Mouse (Mus musculus): ENCODE measurements at regions not wholly inside any gene's neighbourhood (a gene's known extent, or its start where the extent isn't known, plus 50 kb on each side); places are given as distances from the start of the nearest gene placed in this dataset.

DNA sequence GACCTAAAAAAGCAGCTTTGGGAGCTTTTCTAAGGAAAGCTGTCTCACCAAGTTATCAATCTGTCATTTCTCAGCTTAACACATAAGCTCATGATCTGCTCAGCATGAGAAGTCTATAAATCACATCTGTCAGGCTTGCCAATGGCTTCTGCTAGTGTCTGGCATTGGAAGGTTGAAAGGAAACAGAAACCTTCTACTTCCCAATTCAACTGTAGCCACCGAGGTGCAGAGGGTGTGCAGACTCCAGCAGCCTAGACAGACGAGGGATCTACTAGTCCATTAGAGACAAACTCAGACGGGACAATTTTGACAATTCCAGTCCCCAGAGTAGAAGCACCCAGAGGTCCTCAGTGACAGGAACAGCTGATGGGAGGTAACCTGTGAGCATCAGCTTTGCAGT is 103.0 kb downstream of the Nab1 start:
- H3K36me3 ChIP-seq (ENCODE audit: control insufficient read depth, insufficient read depth, low read length), result no peaks in the 10 kb centered on the region
- no peak for ATAC-seq (ENCODE audit: insufficient number of reproducible peaks, low FRiP score, low TSS enrichment, low read depth)
- H3K4me2 ChIP-seq (ENCODE audit: low read depth, severe bottlenecking), result no peak overlapping the region
- no peaks in the 10 kb centered on the region for H3K27me3 ChIP-seq (ENCODE audit: control insufficient read depth, insufficient read depth, low read length)
- 34% methylated on average over 3 of the region's 3 CpGs for WGBS
- no peak overlapping the region for H3K27ac ChIP-seq (replicated peaks; ENCODE audit: low read depth, low read length)
- no peaks in the 10 kb centered on the region for H3K4me1 ChIP-seq (ENCODE audit: control insufficient read depth, insufficient read depth, low read length)
- no peaks in the 10 kb centered on the region for H3K9me3 ChIP-seq (ENCODE audit: control insufficient read depth, low read length)
- DNase-seq (ENCODE audit: low spot score), result no peak
- no peak overlapping the region for H3K4me3 ChIP-seq (ENCODE audit: low read depth, low read length)
- H3K9ac ChIP-seq (ENCODE audit: low read length), result no peak overlapping the region

DNA sequence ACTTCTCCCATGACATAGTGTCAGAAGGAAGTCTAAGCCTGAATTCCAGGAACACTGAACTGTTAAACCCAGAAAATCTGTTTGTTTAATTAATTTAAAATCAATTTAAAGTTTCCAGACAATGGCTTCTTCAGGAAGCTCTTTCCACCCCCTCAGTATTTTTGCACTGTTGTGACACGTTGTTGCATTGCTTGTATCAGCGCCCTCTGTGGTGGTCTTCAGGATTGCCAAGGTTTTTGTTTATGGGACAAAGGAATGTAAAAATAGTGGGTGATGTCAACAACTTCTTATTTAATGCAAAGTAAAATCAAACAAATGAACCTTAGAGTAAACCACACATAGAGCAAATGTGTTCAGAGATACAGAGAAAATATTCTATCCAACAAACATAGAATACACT is 107.5 kb downstream of the Nab1 start:
- DNase-seq (ENCODE audit: low spot score) (no peak), ATAC-seq (ENCODE audit: insufficient number of reproducible peaks, low FRiP score, low TSS enrichment, low read depth) (no peak)
- Histone ChIP-seq H3K27me3 (ENCODE audit: control insufficient read depth, insufficient read depth, low read length) (no peaks in the 10 kb centered on the region), H3K4me2 (ENCODE audit: low read depth, severe bottlenecking) (no peak overlapping the region), H3K36me3 (ENCODE audit: control insufficient read depth, insufficient read depth, low read length) (no peaks in the 10 kb centered on the region), H3K4me1 (ENCODE audit: control insufficient read depth, insufficient read depth, low read length) (no peaks in the 10 kb centered on the region), H3K27ac (replicated peaks; ENCODE audit: low read depth, low read length) (no peak overlapping the region), H3K4me3 (ENCODE audit: low read depth, low read length) (no peak overlapping the region), H3K9ac (ENCODE audit: low read length) (no peak overlapping the region), H3K9me3 (ENCODE audit: control insufficient read depth, low read length) (no peaks in the 10 kb centered on the region)
- 45% methylated on average over 2 of the region's 2 CpGs for WGBS

DNA sequence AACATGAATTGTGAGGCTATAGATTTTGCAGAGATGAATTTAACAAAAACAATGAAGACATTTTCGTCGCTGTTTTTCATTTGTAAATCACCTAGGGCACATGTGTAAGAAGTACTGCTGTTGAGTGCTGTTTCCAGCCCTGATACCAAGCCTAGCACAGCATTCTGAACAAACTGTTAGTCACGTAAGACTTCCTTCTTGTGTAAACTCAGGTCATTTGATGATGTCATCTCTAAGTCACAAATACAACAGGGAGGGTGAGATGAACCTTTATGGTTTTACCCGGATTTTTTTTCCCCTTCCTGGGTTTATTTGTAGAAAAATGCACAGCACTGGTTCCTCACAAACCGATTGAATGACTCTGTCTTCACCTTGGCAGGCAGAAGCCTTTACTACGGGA is 111.6 kb downstream of the Nab1 start:
- ATAC-seq (ENCODE audit: insufficient number of reproducible peaks, low FRiP score, low TSS enrichment, low read depth) (no peak), DNase-seq (ENCODE audit: low spot score) (no peak)
- WGBS, result 77% methylated on average over 6 of the region's 6 CpGs

DNA sequence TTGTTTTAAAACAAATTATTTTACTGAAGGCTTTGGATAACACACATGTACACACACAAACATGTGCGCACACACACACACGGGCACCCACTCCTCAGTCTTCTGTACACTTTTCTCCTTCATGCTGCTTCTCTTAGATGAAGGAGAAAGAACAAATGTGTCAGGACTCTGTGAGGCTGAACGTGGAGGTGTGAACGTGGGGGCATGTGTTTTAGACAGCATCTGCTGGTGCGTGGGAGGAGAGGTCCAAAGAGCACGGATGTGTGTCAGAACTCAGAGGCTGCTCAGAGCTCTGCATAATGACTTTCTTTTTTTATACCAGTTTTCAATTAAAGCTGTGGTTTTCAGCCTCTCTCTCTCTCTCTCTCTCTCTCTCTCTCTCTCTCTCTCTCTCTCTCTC is 112.4 kb downstream of the Nab1 start:
- no peak overlapping the region for H3K4me3 ChIP-seq (ENCODE audit: low read depth, low read length)
- no peak overlapping the region for H3K27ac ChIP-seq (replicated peaks; ENCODE audit: low read depth, low read length)
- no peaks in the 10 kb centered on the region for H3K4me1 ChIP-seq (ENCODE audit: control insufficient read depth, insufficient read depth, low read length)
- H3K36me3 ChIP-seq (ENCODE audit: control insufficient read depth, insufficient read depth, low read length), result no peaks in the 10 kb centered on the region
- no peak overlapping the region for H3K4me2 ChIP-seq (ENCODE audit: low read depth, severe bottlenecking)
- no peak overlapping the region for H3K9ac ChIP-seq (ENCODE audit: low read length)
- DNase-seq (ENCODE audit: low spot score) (no peak), ATAC-seq (ENCODE audit: insufficient number of reproducible peaks, low FRiP score, low TSS enrichment, low read depth) (no peak)
- H3K9me3 ChIP-seq (ENCODE audit: control insufficient read depth, low read length), result no peaks in the 10 kb centered on the region
- WGBS, result 60% methylated on average over 6 of the region's 6 CpGs
- no peaks in the 10 kb centered on the region for H3K27me3 ChIP-seq (ENCODE audit: control insufficient read depth, insufficient read depth, low read length)

More for the DNA sequence above, 111.6 kb downstream of the Nab1 start:
- Histone ChIP-seq H3K4me3 (ENCODE audit: low read depth, low read length) (no peak overlapping the region), H3K27me3 (ENCODE audit: control insufficient read depth, insufficient read depth, low read length) (no peaks in the 10 kb centered on the region), H3K4me2 (ENCODE audit: low read depth, severe bottlenecking) (no peak overlapping the region), H3K4me1 (ENCODE audit: control insufficient read depth, insufficient read depth, low read length) (no peaks in the 10 kb centered on the region), H3K27ac (replicated peaks; ENCODE audit: low read depth, low read length) (no peak overlapping the region), H3K9ac (ENCODE audit: low read length) (no peak overlapping the region), H3K9me3 (ENCODE audit: control insufficient read depth, low read length) (no peaks in the 10 kb centered on the region), H3K36me3 (ENCODE audit: control insufficient read depth, insufficient read depth, low read length) (no peaks in the 10 kb centered on the region)

DNA sequence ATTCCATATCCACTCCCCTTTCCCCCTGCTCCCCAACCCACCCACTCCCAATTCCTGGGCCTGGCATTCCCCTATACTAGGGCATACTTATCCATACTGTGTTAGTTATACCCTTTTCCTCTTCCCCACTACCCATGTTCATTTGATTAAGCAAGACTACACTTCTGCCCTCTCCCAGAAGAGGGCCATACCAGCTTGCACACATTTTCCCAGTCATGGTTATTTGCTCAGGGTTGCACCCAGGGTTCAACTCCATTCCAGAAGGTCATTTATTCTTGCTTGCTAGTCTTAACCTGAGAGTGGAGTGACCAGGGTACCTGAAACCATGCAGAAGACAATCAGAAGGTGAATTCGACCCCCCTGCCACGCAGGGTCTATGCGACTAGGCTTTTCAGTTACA is 113.4 kb downstream of the Nab1 start:
- Histone ChIP-seq H3K9ac (ENCODE audit: low read length) (no peak overlapping the region), H3K4me2 (ENCODE audit: low read depth, severe bottlenecking) (no peak overlapping the region), H3K36me3 (ENCODE audit: control insufficient read depth, insufficient read depth, low read length) (no peaks in the 10 kb centered on the region), H3K9me3 (ENCODE audit: control insufficient read depth, low read length) (no peaks in the 10 kb centered on the region), H3K4me1 (ENCODE audit: control insufficient read depth, insufficient read depth, low read length) (no peaks in the 10 kb centered on the region), H3K27me3 (ENCODE audit: control insufficient read depth, insufficient read depth, low read length) (no peaks in the 10 kb centered on the region), H3K27ac (replicated peaks; ENCODE audit: low read depth, low read length) (no peak overlapping the region), H3K4me3 (ENCODE audit: low read depth, low read length) (no peak overlapping the region)
- ATAC-seq (ENCODE audit: insufficient number of reproducible peaks, low FRiP score, low TSS enrichment, low read depth), result no peak
- 86% methylated on average over 3 of the region's 3 CpGs for WGBS
- no peak for DNase-seq (ENCODE audit: low spot score)

DNA sequence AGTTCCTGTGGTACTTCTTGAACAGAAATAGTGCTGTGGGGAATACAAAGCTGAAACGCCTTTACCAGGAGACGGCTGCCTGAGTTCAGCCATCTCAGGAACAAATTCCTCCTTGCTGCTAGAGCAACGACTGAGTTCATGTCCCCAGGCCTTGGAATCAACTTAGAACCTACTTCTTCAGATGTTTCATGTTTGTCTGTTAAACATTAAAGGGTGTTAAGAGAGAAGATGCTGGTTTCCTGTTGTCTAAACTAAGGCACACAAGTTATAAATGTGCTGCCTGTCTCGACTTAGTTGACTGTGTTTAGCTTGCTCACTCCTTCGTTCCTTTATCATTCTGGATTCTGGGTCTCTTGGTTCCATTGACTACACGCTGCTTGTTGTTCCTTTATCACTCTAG is 125.2 kb downstream of the Nab1 start:
- Histone ChIP-seq H3K9me3 (ENCODE audit: control insufficient read depth, low read length) (no peaks in the 10 kb centered on the region), H3K27ac (replicated peaks; ENCODE audit: low read depth, low read length) (no peak overlapping the region), H3K4me1 (ENCODE audit: control insufficient read depth, insufficient read depth, low read length) (no peaks in the 10 kb centered on the region), H3K36me3 (ENCODE audit: control insufficient read depth, insufficient read depth, low read length) (no peaks in the 10 kb centered on the region), H3K4me2 (ENCODE audit: low read depth, severe bottlenecking) (no peak overlapping the region), H3K27me3 (ENCODE audit: control insufficient read depth, insufficient read depth, low read length) (no peaks in the 10 kb centered on the region), H3K4me3 (ENCODE audit: low read depth, low read length) (no peak overlapping the region), H3K9ac (ENCODE audit: low read length) (no peak overlapping the region)
- ATAC-seq (ENCODE audit: insufficient number of reproducible peaks, low FRiP score, low TSS enrichment, low read depth) (no peak), DNase-seq (ENCODE audit: low spot score) (no peak)
- WGBS, result 79% methylated on average over 6 of the region's 6 CpGs

DNA sequence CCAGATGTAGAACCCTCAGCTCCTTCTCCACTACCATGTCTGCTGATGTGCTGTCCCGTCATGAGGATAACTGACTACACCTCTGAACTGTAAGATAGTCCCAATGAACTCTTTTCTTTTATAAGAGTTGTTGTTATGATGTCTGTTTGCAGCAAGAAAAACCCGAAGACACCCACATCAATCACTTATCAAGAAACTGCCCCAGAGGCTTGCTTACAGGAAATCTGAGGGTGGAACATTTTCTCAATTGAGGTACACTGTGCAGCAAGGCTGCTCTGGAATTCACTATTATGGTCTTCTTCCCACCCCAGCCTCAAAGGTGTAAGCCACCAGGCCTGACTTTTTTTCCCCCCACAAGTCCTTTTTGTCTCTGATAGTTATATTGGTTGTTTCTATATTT is 125.8 kb downstream of the Nab1 start:
- no peaks in the 10 kb centered on the region for H3K27me3 ChIP-seq (ENCODE audit: control insufficient read depth, insufficient read depth, low read length)
- no peaks in the 10 kb centered on the region for H3K9me3 ChIP-seq (ENCODE audit: control insufficient read depth, low read length)
- no peak overlapping the region for H3K4me3 ChIP-seq (ENCODE audit: low read depth, low read length)
- no peak overlapping the region for H3K4me2 ChIP-seq (ENCODE audit: low read depth, severe bottlenecking)
- H3K36me3 ChIP-seq (ENCODE audit: control insufficient read depth, insufficient read depth, low read length), result no peaks in the 10 kb centered on the region
- H3K9ac ChIP-seq (ENCODE audit: low read length), result no peak overlapping the region
- H3K27ac ChIP-seq (replicated peaks; ENCODE audit: low read depth, low read length), result no peak overlapping the region
- H3K4me1 ChIP-seq (ENCODE audit: control insufficient read depth, insufficient read depth, low read length), result no peaks in the 10 kb centered on the region
- 93% methylated on average over 2 of the region's 2 CpGs for WGBS
- ATAC-seq (ENCODE audit: insufficient number of reproducible peaks, low FRiP score, low TSS enrichment, low read depth) (no peak), DNase-seq (ENCODE audit: low spot score) (no peak)

DNA sequence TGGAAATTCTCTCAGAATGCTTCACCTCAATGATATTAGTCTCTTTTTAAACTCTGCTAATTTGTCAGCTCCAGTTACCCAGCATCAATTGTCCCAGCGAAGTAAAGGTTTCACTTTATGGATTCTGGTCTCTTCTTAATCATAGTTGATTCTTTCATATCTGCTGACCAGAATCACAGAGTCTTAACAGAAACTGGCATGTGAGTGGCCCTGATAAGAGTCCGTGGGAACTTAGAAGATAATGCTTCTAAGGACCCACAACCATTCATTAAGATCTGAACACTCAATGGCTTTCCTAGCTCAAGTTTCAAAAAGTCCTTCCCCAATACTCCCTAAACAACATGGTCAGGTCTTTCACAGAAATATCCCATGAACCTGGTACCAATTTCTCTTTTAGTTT is 126.7 kb downstream of the Nab1 start:
- H3K36me3 ChIP-seq (ENCODE audit: control insufficient read depth, insufficient read depth, low read length), result no peaks in the 10 kb centered on the region
- H3K4me2 ChIP-seq (ENCODE audit: low read depth, severe bottlenecking), result no peak overlapping the region
- H3K9ac ChIP-seq (ENCODE audit: low read length), result no peak overlapping the region
- DNase-seq (ENCODE audit: low spot score) (no peak), ATAC-seq (ENCODE audit: insufficient number of reproducible peaks, low FRiP score, low TSS enrichment, low read depth) (no peak)
- no peak overlapping the region for H3K27ac ChIP-seq (replicated peaks; ENCODE audit: low read depth, low read length)
- H3K4me3 ChIP-seq (ENCODE audit: low read depth, low read length), result no peak overlapping the region
- WGBS, result 86% methylated on average over 2 of the region's 2 CpGs
- H3K4me1 ChIP-seq (ENCODE audit: control insufficient read depth, insufficient read depth, low read length), result no peaks in the 10 kb centered on the region
- no peaks in the 10 kb centered on the region for H3K9me3 ChIP-seq (ENCODE audit: control insufficient read depth, low read length)
- H3K27me3 ChIP-seq (ENCODE audit: control insufficient read depth, insufficient read depth, low read length), result no peaks in the 10 kb centered on the region

DNA sequence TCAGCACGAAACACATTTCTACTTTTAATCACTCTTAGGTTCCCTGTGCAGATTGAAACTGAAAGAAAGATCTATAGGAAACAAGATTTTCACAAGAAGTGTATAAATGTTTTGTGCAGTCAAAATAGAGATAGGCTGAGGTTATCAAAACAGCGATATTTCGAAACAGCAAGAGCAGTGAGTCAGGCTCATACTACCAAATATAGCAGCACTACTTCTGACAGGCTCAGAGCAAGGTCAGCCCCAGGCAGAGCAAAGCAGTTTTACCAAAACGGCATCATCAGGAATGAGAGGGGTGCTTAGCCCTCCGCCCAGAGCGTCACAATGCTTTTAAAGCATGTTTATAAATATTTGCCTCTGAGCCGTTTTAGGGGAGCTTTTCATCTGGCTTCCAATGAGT is 133.4 kb upstream of the Gls start:
- Histone ChIP-seq H3K4me2 (ENCODE audit: low read depth, severe bottlenecking) (no peak overlapping the region), H3K36me3 (ENCODE audit: control insufficient read depth, insufficient read depth, low read length) (no peaks in the 10 kb centered on the region), H3K9me3 (ENCODE audit: control insufficient read depth, low read length) (no peaks in the 10 kb centered on the region), H3K4me1 (ENCODE audit: control insufficient read depth, insufficient read depth, low read length) (no peaks in the 10 kb centered on the region), H3K9ac (ENCODE audit: low read length) (no peak overlapping the region), H3K27me3 (ENCODE audit: control insufficient read depth, insufficient read depth, low read length) (no peaks in the 10 kb centered on the region), H3K27ac (replicated peaks; ENCODE audit: low read depth, low read length) (no peak overlapping the region), H3K4me3 (ENCODE audit: low read depth, low read length) (no peak overlapping the region)
- no peak for ATAC-seq (ENCODE audit: insufficient number of reproducible peaks, low FRiP score, low TSS enrichment, low read depth)
- DNase-seq (ENCODE audit: low spot score), result no peak
- 77% methylated on average over 7 of the region's 7 CpGs for WGBS

Measured in limb, embryonic 11.5 days (tissue).